Comparison of ENCODE assay signal across 8 mouse cellular contexts in the genomic region with DNA sequence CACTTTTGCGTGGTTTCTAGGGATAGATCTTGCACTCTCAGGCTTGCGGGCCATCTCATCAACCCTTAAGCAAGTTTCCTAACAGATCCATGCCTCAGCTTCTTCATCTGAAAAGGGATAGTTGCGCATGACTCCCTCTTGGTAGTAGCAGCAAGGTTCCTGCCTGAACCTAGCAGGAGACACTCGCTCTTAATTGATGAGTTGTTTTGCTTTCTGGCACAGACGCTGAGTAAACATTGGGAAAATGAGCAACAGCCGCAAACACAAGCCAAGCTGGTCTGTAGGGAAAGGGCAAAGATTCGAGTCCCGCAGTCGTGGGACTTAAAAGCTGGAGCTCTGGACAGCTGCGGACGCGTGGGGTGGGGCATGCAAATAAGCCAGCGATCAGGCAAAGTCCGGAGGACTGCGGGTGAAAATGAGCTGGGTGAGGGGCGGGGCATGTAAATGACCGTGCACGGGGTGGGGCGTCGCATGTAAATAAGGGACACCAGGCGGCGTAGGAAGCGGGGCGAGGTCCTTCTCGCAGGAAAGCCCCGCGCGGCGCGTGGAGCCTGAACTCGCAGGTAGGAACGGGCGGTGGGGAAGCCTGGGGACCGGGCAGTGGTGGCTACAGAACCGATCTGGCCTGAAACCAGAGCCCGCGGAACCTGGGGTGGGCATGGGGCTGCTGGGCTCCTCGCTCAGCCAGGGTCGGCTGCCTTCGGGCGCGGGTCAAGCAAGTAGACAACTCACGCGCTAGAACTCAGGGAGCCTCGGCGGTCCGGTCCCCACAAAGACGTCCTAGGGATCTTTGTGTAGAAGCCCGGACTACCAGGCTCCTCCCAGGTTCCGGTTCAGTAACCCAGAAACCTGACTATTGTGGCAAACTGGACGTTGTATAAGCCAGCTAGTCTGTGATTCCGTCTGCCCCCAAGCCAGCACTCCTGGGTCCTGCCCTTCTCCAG. TPM values are rescaled to one million over a fixed set of nuclear protein-coding genes. Genes with fewer than 3 reads are reported as not detected.
A peak's percentile ranks its signal among the peaks of the same experiment; 100 is the strongest.
DNase-seq lines count a peak whose midpoint lies in the region; ATAC-seq and TF ChIP-seq lines count a peak whose summit lies in the region.

A gene (plus strand): TSS at position 355 of the 944 bp plus-strand sequence.

- no peak within 1 kb of the TSS for H3K27ac ChIP-seq in ES-E14 (ENCODE audit: insufficient read depth, low read depth, low read length, poor library complexity, severe bottlenecking)
- H3K27ac ChIP-seq in forebrain, embryonic 13.5 days: no peak within 1 kb of the TSS
- H3K27ac ChIP-seq in heart, postnatal 0 days (ENCODE audit: low read depth): peak within 1 kb of the TSS; percentile 74
- H3K27ac ChIP-seq in neural tube, embryonic 14.5 days (ENCODE audit: low read depth, low read length): no peak within 1 kb of the TSS
- no peak within 1 kb of the TSS for H3K27ac ChIP-seq in testis, adult 2 months (ENCODE audit: control insufficient read depth, insufficient read depth, low read depth, low read length)

- H3K4me2 ChIP-seq in forebrain, embryonic 13.5 days: peak within 1 kb of the TSS; percentile 83
- H3K4me2 ChIP-seq in heart, postnatal 0 days (ENCODE audit: low read depth, low read length): peak within 1 kb of the TSS; percentile 71
- peak within 1 kb of the TSS; percentile 93 for H3K4me2 ChIP-seq in neural tube, embryonic 14.5 days (ENCODE audit: low read depth, low read length)

- no peaks in the 10 kb centered on the region for H3K9me3 ChIP-seq in ES-E14 (ENCODE audit: control insufficient read depth, insufficient read depth, low read depth, low read length)
- H3K9me3 ChIP-seq in forebrain, embryonic 13.5 days (replicated peaks): no peaks in the 10 kb centered on the region
- H3K9me3 ChIP-seq in heart, postnatal 0 days (replicated peaks; ENCODE audit: control insufficient read depth, low read length): no peaks in the 10 kb centered on the region
- no peaks in the 10 kb centered on the region for H3K9me3 ChIP-seq in neural tube, embryonic 14.5 days (ENCODE audit: control insufficient read depth, low read length)

- peak; percentile 28 for TF ChIP-seq CTCF in heart, postnatal 0 days (IDR thresholded peaks at IDR 0.05; ENCODE audit: low read depth)
- no peak for TF ChIP-seq CTCF in testis, adult 2 months (IDR thresholded peaks at IDR 0.05; ENCODE audit: control insufficient read depth, insufficient read depth, insufficient replicate concordance, low read depth, low read length)

- TF ChIP-seq POLR2A in testis, adult 2 months (IDR thresholded peaks at IDR 0.05; ENCODE audit: control insufficient read depth, low read depth, low read length): no peak

- no peaks in the 10 kb centered on the region for H3K36me3 ChIP-seq in ES-E14 (ENCODE audit: control insufficient read depth, insufficient read depth, low read length, poor library complexity, severe bottlenecking)
- no peaks in the 10 kb centered on the region for H3K36me3 ChIP-seq in forebrain, embryonic 13.5 days (ENCODE audit: poor library complexity, severe bottlenecking)
- no peaks in the 10 kb centered on the region for H3K36me3 ChIP-seq in heart, postnatal 0 days (replicated peaks; ENCODE audit: control insufficient read depth, insufficient read depth, low read length)
- H3K36me3 ChIP-seq in neural tube, embryonic 14.5 days (ENCODE audit: control insufficient read depth, insufficient read depth, low read length): no peaks in the 10 kb centered on the region
- no peaks in the 10 kb centered on the region for H3K36me3 ChIP-seq in testis, adult 2 months (ENCODE audit: control insufficient read depth, insufficient read depth, low read length)

- peaks cover 45% of the 10 kb centered on the region for H3K27me3 ChIP-seq in forebrain, embryonic 13.5 days
- no peaks in the 10 kb centered on the region for H3K27me3 ChIP-seq in heart, postnatal 0 days (ENCODE audit: control insufficient read depth, insufficient read depth, low read length)
- H3K27me3 ChIP-seq in neural tube, embryonic 14.5 days (ENCODE audit: control insufficient read depth, insufficient read depth, low read length): 0 out of 2 replicates have a peak, but pooled peaks cover 2% of the 10 kb centered on the region
- H3K27me3 ChIP-seq in testis, adult 2 months (ENCODE audit: control insufficient read depth, insufficient read depth, low read length): no peaks in the 10 kb centered on the region

- no peak for TF ChIP-seq EP300 in heart, postnatal 0 days (IDR thresholded peaks at IDR 0.05; ENCODE audit: low read depth)

- H3K9ac ChIP-seq in ES-E14 (ENCODE audit: insufficient read depth, low read depth, low read length, poor library complexity, severe bottlenecking): peak within 1 kb of the TSS; percentile 66
- peak within 1 kb of the TSS; percentile 64 for H3K9ac ChIP-seq in forebrain, embryonic 13.5 days
- H3K9ac ChIP-seq in heart, postnatal 0 days (replicated peaks; ENCODE audit: low read depth, low read length): peak within 1 kb of the TSS; percentile 68
- H3K9ac ChIP-seq in neural tube, embryonic 14.5 days (replicated peaks; ENCODE audit: low read depth, low read length): peak within 1 kb of the TSS; percentile 60

- WGBS in forebrain, embryonic 13.5 days: 2% methylated on average over 52 of the region's 52 CpGs
- 3% methylated on average over 52 of the region's 52 CpGs for WGBS in heart, postnatal 0 days
- WGBS in neural tube, embryonic 14.5 days: 3% methylated on average over 52 of the region's 52 CpGs

- ATAC-seq in cerebellum, adult (ENCODE audit: insufficient number of reproducible peaks, low FRiP score, low TSS enrichment): peak; percentile 59
- peak; percentile 90 for ATAC-seq in forebrain, embryonic 13.5 days
- peak; percentile 89 for ATAC-seq in heart, postnatal 0 days (ENCODE audit: insufficient read depth, low read depth)
- peak; percentile 90 for ATAC-seq in neural tube, embryonic 14.5 days (ENCODE audit: low read depth)

- H3K4me3 ChIP-seq in ES-E14 (ENCODE audit: insufficient read depth in 1 of 2, low read depth in 1 of 2, low read length in 2 of 2, poor library complexity in 1 of 2, severe bottlenecking in 1 of 2): peak within 1 kb of the TSS; percentile 73 to 85
- peak within 1 kb of the TSS; percentile 46 for H3K4me3 ChIP-seq in forebrain, embryonic 13.5 days
- H3K4me3 ChIP-seq in heart, postnatal 0 days (ENCODE audit: low read depth, low read length): peak within 1 kb of the TSS; percentile 57
- H3K4me3 ChIP-seq in neural tube, embryonic 14.5 days (ENCODE audit: low read depth, low read length): peak within 1 kb of the TSS; percentile 46
- H3K4me3 ChIP-seq in testis, adult 2 months (ENCODE audit: control insufficient read depth, low read depth, low read length): peak within 1 kb of the TSS; percentile 77

- H3K4me1 ChIP-seq in ES-E14 (ENCODE audit: control insufficient read depth in 2 of 2, insufficient read depth in 2 of 2, low read length in 2 of 2, poor library complexity in 1 of 2): no peaks in the 10 kb centered on the region
- peaks cover 16% of the 10 kb centered on the region for H3K4me1 ChIP-seq in forebrain, embryonic 13.5 days
- peaks cover 29% of the 10 kb centered on the region for H3K4me1 ChIP-seq in heart, postnatal 0 days (ENCODE audit: control insufficient read depth, insufficient read depth)
- H3K4me1 ChIP-seq in neural tube, embryonic 14.5 days (ENCODE audit: control insufficient read depth, insufficient read depth, low read length): peaks cover 4% of the 10 kb centered on the region; the same call in 1 of the 2 replicates
- H3K4me1 ChIP-seq in testis, adult 2 months (ENCODE audit: control insufficient read depth, insufficient read depth, low read length): peaks cover 5% of the 10 kb centered on the region

- DNase-seq in ES-E14 (ENCODE audit: low read depth, low spot score): peak; percentile 52
- peak; percentile 91 for DNase-seq in heart, postnatal 0 days (ENCODE audit: low spot score)
- DNase-seq in kidney, postnatal 36 days: peak; percentile 97
- peak; percentile 96 to 97 for DNase-seq in lung, adult 18-20 months

- in situ Hi-C loops in ES-E14 (cut with MboI; ENCODE audit: low sequenced_read_pairs in 2 of 2, unreplicated experiment in 2 of 2): no loop called here

TF ChIP-seq in ES-E14, 5 proteins besides CTCF, POLR2A, EP300 and RAD21:
- TF ChIP-seq HCFC1 (IDR thresholded peaks at IDR 0.05; ENCODE audit: borderline replicate concordance, insufficient read depth, low read length): no peak
- TF ChIP-seq CHD2 (IDR thresholded peaks at IDR 0.05; ENCODE audit: low read depth, low read length): no peak
- no peak for TF ChIP-seq MAFK (IDR thresholded peaks at IDR 0.05; ENCODE audit: insufficient read depth, low read depth, low read length)
- no peak for TF ChIP-seq ZC3H11A (IDR thresholded peaks at IDR 0.05; ENCODE audit: borderline replicate concordance, low read depth, low read length)
- TF ChIP-seq ZNF384 (IDR thresholded peaks at IDR 0.05; ENCODE audit: low read depth, low read length): no peak
TF ChIP-seq in ES-E14: peak in this region for 0.

RNA-seq across cellular contexts. Expression of the gene that starts here (rescaled TPM):
- 2.9 and 3.4 TPM in 2 replicates for total RNA-seq in ES-E14 (2012; rRNA removed)
- 1.8 and 2.0 TPM in 2 replicates for polyA plus RNA-seq in forebrain, embryonic 13.5 days (2015; fragmentation: Nextera tagmentation; extraction: Ambion mirVana)
- total RNA-seq in heart, postnatal 0 days (2014; rRNA removed; ENCODE audit: low replicate concordance): 19.5 and 30.7 TPM in 2 replicates
- polyA plus RNA-seq in heart, postnatal 0 days (2015; fragmentation: Nextera tagmentation; extraction: Ambion mirVana): 4.8 and 5.1 TPM in 2 replicates
- polyA plus RNA-seq in neural tube, embryonic 14.5 days (2014; fragmentation: Nextera tagmentation; extraction: Ambion mirVana): 2.4 and 5.1 TPM in 2 replicates
- polyA plus RNA-seq in testis, adult 2 months (2012; rRNA removed): 3.3 and 4.5 TPM in 2 replicates
